Mouse (Mus musculus) spleen, adult 2 months (tissue): Measurements from ENCODE around the gene Aars2.

Experiments
- CTCF ChIP-seq: fragments of 200-500 bp; IDR thresholded peaks from 2 replicates; pipeline ENCODE4 v1.5.1; 2011; ENCODE audit warnings: mild to moderate bottlenecking, inconsistent platforms; ENCODE audit not compliant: insufficient read depth, insufficient read length, insufficient replicate concordance; ENCODE audit errors: extremely low read depth
- POLR2A ChIP-seq: fragments of 200-500 bp; IDR thresholded peaks from 2 replicates; pipeline ENCODE4 v1.6.1; 2011; ENCODE audit warnings: low read depth, low read length, inconsistent platforms

- TF ChIP-seq POLR2A (no peak), CTCF (no peak)
Observed at GRCm38 (mm10) chr17:45517135-45517534, 10.5 kb downstream of the Aars2 start.
